Mouse (Mus musculus) limb, embryonic 11.5 days (tissue): Measurements from ENCODE around the gene Tmco5. TPM values are rescaled to one million over a fixed set of nuclear protein-coding genes. Genes with fewer than 3 reads are reported as not detected.
"Not testable (repeated sequence)": the region's sequence is repeated elsewhere in the genome, so short reads cannot be mapped to it uniquely, and the experiment has no call there.

Experiments used
- ATAC-seq: fragments of 200-750 bp; cut with Nextera tagmentation; 2 replicates; pipeline ENCODE4 v1.8.0; 2017; ENCODE audit warnings: low read depth; ENCODE audit not compliant: insufficient number of reproducible peaks, low FRiP score, low TSS enrichment
- DNase-seq: peaks from one replicate; pipeline ENCODE4 v3.0.0-alpha.2; 2015; ENCODE audit warnings: low spot score
- H3K27ac ChIP-seq: fragments of 300-500 bp; sonication (generic); replicated peaks from 2 replicates; pipeline ENCODE4 v1.5.1; 2014; ENCODE audit warnings: low read depth, mild to moderate bottlenecking, low read length
- H3K27me3 ChIP-seq: fragments of 300-500 bp; sonication (generic); 2 replicates; pipeline ENCODE4 v1.6.1; 2014; ENCODE audit warnings: mild to moderate bottlenecking, low read length, mixed read lengths; ENCODE audit not compliant: control insufficient read depth, insufficient read depth
- H3K36me3 ChIP-seq: fragments of 300-500 bp; sonication (generic); 2 replicates; pipeline ENCODE4 v1.6.1; 2014; ENCODE audit warnings: mild to moderate bottlenecking, low read length, moderate library complexity, mixed read lengths; ENCODE audit not compliant: control insufficient read depth, insufficient read depth
- H3K4me1 ChIP-seq: fragments of 300-500 bp; sonication (generic); 2 replicates; pipeline ENCODE4 v1.6.1; 2014; ENCODE audit warnings: low read length, mixed read lengths; ENCODE audit not compliant: control insufficient read depth, insufficient read depth
- H3K4me2 ChIP-seq: fragments of 300-500 bp; sonication (generic); 2 replicates; pipeline ENCODE4 v1.6.1; 2014; ENCODE audit warnings: low read depth, mild to moderate bottlenecking, moderate library complexity; ENCODE audit not compliant: severe bottlenecking
- H3K4me3 ChIP-seq: fragments of 300-500 bp; sonication (generic); 2 replicates; pipeline ENCODE4 v1.5.1; 2014; ENCODE audit warnings: low read depth, low read length
- H3K9ac ChIP-seq: fragments of 300-500 bp; sonication (generic); 2 replicates; pipeline ENCODE4 v1.6.1; 2014; ENCODE audit warnings: mild to moderate bottlenecking, low read length
- H3K9me3 ChIP-seq: fragments of 300-500 bp; sonication (generic); 2 replicates; pipeline ENCODE4 v1.6.1; 2016; ENCODE audit warnings: low read length; ENCODE audit not compliant: control insufficient read depth
- WGBS: fragments of 180-500 bp; shearing (Covaris S2); extraction: QIAGEN DNeasy Blood & Tissue Kit; methylation state at CpG from one replicate; pipeline ENCODE4 v1.1.7; 2014; 5-methylcytosine and 5-hydroxymethylcytosine counted together
- polyA plus RNA-seq: library from polyadenylated mRNA; unstranded; fragments of >200 nt; fragmentation: Nextera tagmentation; extraction: Ambion mirVana; gene quantifications from 2 replicates; pipeline ENCODE4 v1.2.1, GENCODE M21; 2014

Tmco5 gene
- polyA plus RNA-seq, 1 experiment from 2014 or later: not detected

DNA sequence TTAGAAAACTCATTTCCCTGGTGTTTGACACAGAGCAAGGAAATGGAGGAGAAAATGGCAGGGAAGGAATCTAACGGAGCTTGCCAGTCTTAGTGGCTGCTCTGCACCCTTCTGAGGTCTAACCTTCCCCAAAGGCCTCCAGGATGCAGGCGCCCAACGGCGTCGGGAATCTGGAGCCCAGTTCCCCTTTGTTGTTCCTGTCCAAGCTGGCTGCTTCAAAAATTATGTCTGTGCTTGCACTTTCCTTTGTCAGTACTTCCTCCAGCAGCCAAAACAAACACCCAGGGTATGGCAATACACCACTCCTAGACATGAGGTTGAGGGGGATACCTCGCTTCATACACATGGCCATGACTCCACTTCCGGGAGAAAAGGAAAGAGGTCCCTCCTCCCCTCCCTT, 53.7 kb downstream of the Tmco5 start:
- Histone ChIP-seq H3K27ac (no peak overlapping the region), H3K9me3 (no peaks in the 10 kb centered on the region), H3K27me3 (no peaks in the 10 kb centered on the region), H3K4me2 (no peak overlapping the region), H3K4me3 (no peak overlapping the region), H3K9ac (no peak overlapping the region), H3K4me1 (no peaks in the 10 kb centered on the region), H3K36me3 (no peaks in the 10 kb centered on the region)
- DNase-seq (no peak), ATAC-seq (no peak)
- 93% methylated on average over 7 of the region's 7 CpGs for WGBS

DNA sequence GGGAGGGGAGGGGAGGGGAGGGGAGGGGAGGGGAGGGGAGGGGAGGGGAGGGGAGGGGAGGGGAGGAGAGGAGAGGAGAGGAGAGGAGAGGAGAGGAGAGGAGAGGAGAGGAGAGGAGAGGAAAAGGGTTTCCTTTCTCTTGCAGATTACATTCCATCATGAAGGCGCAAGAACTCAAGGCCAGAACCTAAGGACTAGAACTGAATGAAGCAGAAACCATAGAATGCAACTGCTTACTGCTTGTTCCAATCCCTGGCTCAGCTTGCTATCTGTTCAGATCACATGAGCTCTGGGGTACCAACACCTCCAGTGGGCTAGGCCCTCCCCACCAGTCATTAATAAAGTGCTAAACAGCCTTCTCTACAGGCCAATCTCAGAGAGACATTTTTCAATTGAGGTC, 55.7 kb downstream of the Tmco5 start:
- not testable (repeated sequence) for H3K4me1 ChIP-seq, H3K36me3 ChIP-seq, H3K4me3 ChIP-seq, DNase-seq, H3K27ac ChIP-seq, H3K27me3 ChIP-seq, H3K4me2 ChIP-seq, ATAC-seq, H3K9me3 ChIP-seq, H3K9ac ChIP-seq
- WGBS: 100% methylated on average over 1 of the region's 1 CpGs

DNA sequence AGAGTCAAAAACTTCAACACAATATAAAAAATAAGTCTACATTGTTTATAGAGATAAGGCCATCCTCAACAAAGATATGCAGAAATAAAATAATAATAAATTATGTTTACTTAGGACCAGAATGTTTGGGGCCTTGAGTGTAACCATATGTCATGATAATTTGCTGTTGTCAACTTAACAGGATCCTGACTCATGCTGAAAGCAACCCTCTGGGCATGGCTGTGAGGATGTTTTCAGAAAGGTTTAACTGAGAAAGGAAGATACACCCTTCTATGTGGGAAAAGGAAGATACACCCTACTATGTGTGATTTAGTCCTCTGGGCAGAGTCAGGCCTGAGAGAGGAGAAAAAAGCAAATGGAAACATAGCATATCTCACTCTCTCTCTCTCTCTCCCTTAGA, 56.3 kb downstream of the Tmco5 start:
- Histone ChIP-seq H3K4me2 (no peak overlapping the region), H3K4me1 (no peaks in the 10 kb centered on the region), H3K27ac (no peak overlapping the region), H3K27me3 (no peaks in the 10 kb centered on the region), H3K9ac (no peak overlapping the region), H3K9me3 (no peaks in the 10 kb centered on the region), H3K4me3 (no peak overlapping the region), H3K36me3 (no peaks in the 10 kb centered on the region)
- ATAC-seq (no peak), DNase-seq (no peak)

DNA sequence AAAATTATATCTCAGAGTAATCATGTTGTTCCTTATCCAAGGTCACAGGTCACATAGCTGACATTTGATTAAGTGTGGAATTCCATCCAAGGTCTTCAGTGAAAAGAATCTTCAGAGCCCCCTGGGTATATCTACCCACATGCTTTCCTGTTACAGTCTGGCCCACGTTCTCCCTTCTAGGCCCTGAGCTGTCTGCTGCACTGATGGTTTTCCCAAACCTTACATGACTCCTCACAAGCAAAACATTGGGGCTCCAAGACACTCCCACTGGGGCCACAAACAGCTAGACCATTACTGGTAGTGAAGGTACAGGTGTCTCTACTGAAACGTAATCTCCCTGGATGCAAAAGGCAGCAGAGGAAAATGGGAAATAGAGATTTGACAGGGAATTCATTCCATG, 57.9 kb downstream of the Tmco5 start:
- H3K9ac ChIP-seq: no peak overlapping the region
- ATAC-seq (no peak), DNase-seq (no peak)
- H3K27me3 ChIP-seq: no peaks in the 10 kb centered on the region
- no peaks in the 10 kb centered on the region for H3K4me1 ChIP-seq
- 69% methylated on average over 2 of the region's 2 CpGs for WGBS
- no peak overlapping the region for H3K4me2 ChIP-seq
- no peak overlapping the region for H3K4me3 ChIP-seq
- no peak overlapping the region for H3K27ac ChIP-seq
- no peaks in the 10 kb centered on the region for H3K9me3 ChIP-seq
- no peaks in the 10 kb centered on the region for H3K36me3 ChIP-seq

DNA sequence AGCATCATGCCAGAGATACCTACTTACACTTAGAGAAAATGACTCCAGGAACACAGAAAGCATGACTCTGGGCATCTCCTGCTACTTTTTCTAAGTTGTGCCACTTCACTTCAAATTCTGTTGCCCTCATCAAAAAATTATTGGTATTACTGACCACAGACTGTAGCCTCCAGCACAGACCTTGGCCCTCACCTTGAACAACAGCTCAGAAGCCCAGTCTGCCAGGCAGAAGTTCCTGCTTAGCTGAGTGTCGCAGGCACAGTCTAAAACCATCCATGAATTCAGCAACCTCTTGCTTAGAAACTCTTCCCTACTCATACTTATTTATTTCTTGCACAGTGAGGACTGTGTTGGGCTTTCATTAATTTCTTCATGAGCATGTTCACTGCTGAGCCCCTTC, 58.7 kb downstream of the Tmco5 start:
- no peaks in the 10 kb centered on the region for H3K4me1 ChIP-seq
- 88% methylated on average over 1 of the region's 1 CpGs for WGBS
- no peak overlapping the region for H3K9ac ChIP-seq
- no peaks in the 10 kb centered on the region for H3K9me3 ChIP-seq
- no peak for DNase-seq
- H3K36me3 ChIP-seq: no peaks in the 10 kb centered on the region
- no peak overlapping the region for H3K4me3 ChIP-seq
- H3K4me2 ChIP-seq: no peak overlapping the region
- no peak overlapping the region for H3K27ac ChIP-seq
- H3K27me3 ChIP-seq: no peaks in the 10 kb centered on the region
- no peak for ATAC-seq

DNA sequence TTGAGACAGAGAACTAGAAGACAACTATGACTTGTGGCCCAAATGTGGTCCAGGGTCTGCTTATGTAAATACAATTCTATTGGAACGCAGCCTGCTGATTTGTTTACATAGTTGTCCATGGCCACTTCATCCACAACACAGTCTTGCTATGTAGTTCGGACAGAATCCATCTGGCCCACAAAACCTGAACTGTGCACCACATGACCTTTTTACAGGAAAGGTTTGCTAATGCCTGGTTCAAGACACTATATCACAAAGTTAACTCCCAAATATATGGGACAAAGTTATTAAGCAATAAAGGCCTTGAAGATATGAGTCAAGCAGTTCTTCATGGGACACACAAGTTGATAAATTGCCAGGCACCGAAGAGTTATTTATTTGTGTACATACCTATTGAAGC, 63.3 kb downstream of the Tmco5 start:
- WGBS: 90% methylated on average over 3 of the region's 3 CpGs
- Histone ChIP-seq H3K9me3 (no peaks in the 10 kb centered on the region), H3K4me3 (no peak overlapping the region), H3K27ac (no peak overlapping the region), H3K9ac (no peak overlapping the region), H3K27me3 (no peaks in the 10 kb centered on the region), H3K36me3 (no peaks in the 10 kb centered on the region), H3K4me2 (no peak overlapping the region), H3K4me1 (no peaks in the 10 kb centered on the region)
- ATAC-seq: no peak
- DNase-seq: no peak

Other genes starting within 250 kb of the Tmco5 start
- 22.2 and 24.6 TPM in 2 replicates for gene Spred1, start 242.7 kb downstream of the Tmco5 start, polyA plus RNA-seq